Mouse (Mus musculus) midbrain, embryonic 12.5 days (tissue): Measurements from ENCODE around the gene Heyl. TPM values are rescaled to one million over a fixed set of nuclear protein-coding genes. Genes with fewer than 3 reads are reported as not detected.

Experiments used
- ATAC-seq: fragments of 200-750 bp; cut with Nextera tagmentation; 2 replicates; pipeline ENCODE4 v1.8.0; 2017; ENCODE audit warnings: low read depth, moderate TSS enrichment, moderate library complexity; ENCODE audit not compliant: low FRiP score
- H3K27ac ChIP-seq: fragments of 300-500 bp; sonication (generic); replicated peaks from 2 replicates; pipeline ENCODE4 v1.5.1; 2016; ENCODE audit warnings: mild to moderate bottlenecking
- H3K27me3 ChIP-seq: fragments of 300-500 bp; sonication (generic); 2 replicates; pipeline ENCODE4 v1.6.1; 2016; ENCODE audit warnings: mild to moderate bottlenecking
- H3K36me3 ChIP-seq: fragments of 300-500 bp; sonication (generic); 2 replicates; pipeline ENCODE4 v1.6.1; 2016
- H3K4me1 ChIP-seq: fragments of 300-500 bp; sonication (generic); 2 replicates; pipeline ENCODE4 v1.6.1; 2016
- H3K4me2 ChIP-seq: fragments of 300-500 bp; sonication (generic); replicated peaks from 2 replicates; pipeline ENCODE4 v1.6.1; 2016; ENCODE audit warnings: mild to moderate bottlenecking, moderate library complexity
- H3K4me3 ChIP-seq: fragments of 300-500 bp; sonication (generic); 2 replicates; pipeline ENCODE4 v1.5.1; 2016; ENCODE audit warnings: mild to moderate bottlenecking
- H3K9ac ChIP-seq: fragments of 300-500 bp; sonication (generic); replicated peaks from 2 replicates; pipeline ENCODE4 v1.6.1; 2016; ENCODE audit warnings: mild to moderate bottlenecking, moderate library complexity
- H3K9me3 ChIP-seq: fragments of 300-500 bp; sonication (generic); 2 replicates; pipeline ENCODE4 v1.6.1; 2016; ENCODE audit warnings: mild to moderate bottlenecking
- WGBS: fragments of 180-500 bp; shearing (Covaris S2); methylation state at CpG from one replicate; pipeline ENCODE4 v1.1.7; 2016; 5-methylcytosine and 5-hydroxymethylcytosine counted together
- polyA plus RNA-seq: library from polyadenylated mRNA; unstranded; fragments of >200 nt; fragmentation: Nextera tagmentation; extraction: Ambion mirVana; gene quantifications from 2 replicates; pipeline ENCODE4 v1.2.1, GENCODE M21; 2016

The Heyl gene
- 7.4 and 8.0 TPM in 2 replicates for polyA plus RNA-seq

DNA sequence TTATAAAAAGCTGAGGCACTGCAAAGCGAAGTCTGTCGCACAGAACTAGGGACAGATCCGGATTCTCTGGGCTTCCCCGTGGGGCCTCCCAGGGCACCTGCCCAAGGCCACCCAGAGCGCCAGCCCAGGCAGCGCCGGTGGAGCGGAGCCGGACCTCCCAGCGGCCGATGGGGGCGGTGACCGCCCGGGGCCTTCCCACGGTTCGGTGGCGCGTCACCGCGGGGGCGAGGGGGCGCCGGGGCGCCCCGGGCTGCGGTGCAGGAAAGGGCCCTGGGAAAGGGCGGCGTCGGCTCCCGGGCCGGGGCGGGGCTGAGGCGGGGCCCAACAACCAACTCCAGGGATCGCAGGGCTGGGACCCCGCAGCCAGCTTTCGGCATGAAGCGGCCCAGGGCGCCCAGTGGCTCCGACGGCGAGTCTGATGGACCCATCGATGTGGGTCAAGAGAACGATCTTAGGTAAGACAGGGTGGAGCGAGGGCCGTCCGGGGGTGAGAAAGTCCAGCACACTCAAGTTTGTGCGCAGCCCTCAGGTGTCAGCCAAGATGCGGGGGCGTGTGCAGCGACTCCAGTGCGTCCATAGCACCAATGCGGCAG is at the start of gene Heyl:
Heyl (plus strand) TSS at position 65 of the 593 bp plus-strand sequence.
- 3% methylated on average over 48 of the region's 52 CpGs for WGBS
- ATAC-seq: peak; percentile 58
- Histone ChIP-seq H3K9ac (peak within 1 kb of the TSS; percentile 50), H3K4me3 (peak within 1 kb of the TSS; percentile 48), H3K27ac (no peak within 1 kb of the TSS), H3K4me2 (peak within 1 kb of the TSS; percentile 84), H3K4me1 (peaks cover 15% of the 10 kb centered on the region), H3K36me3 (no peaks in the 10 kb centered on the region), H3K9me3 (no peaks in the 10 kb centered on the region; the same call in 1 of the 2 replicates), H3K27me3 (peaks cover 74% of the 10 kb centered on the region)

DNA sequence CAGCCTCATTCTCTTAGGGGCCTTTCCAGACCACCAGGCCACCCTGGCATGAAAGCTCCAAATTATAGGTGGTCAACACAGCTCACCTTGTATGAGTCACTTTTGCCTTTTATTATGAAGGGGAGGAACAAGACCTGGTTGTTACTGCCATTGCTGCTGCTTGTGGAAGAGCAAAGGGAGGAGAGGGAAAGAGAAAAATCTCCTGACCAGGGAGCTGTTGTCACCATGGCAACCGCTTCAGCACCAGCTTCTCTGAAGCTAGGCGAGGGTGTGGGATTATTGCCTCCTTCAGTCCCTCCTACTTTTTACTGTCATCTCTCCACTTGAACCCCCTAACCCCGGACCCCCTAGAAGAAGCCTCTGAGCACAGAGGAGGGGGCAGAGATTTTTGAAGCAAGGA is 48.5 kb upstream of the Heyl start:
- Histone ChIP-seq H3K36me3 (no peaks in the 10 kb centered on the region), H3K9me3 (no peaks in the 10 kb centered on the region), H3K4me3 (no peak overlapping the region), H3K4me2 (no peak overlapping the region), H3K27ac (no peak overlapping the region), H3K9ac (no peak overlapping the region), H3K4me1 (peaks cover 12% of the 10 kb centered on the region), H3K27me3 (peaks cover 85% of the 10 kb centered on the region)
- WGBS: 39% methylated on average over 3 of the region's 3 CpGs
- no peak for ATAC-seq

DNA sequence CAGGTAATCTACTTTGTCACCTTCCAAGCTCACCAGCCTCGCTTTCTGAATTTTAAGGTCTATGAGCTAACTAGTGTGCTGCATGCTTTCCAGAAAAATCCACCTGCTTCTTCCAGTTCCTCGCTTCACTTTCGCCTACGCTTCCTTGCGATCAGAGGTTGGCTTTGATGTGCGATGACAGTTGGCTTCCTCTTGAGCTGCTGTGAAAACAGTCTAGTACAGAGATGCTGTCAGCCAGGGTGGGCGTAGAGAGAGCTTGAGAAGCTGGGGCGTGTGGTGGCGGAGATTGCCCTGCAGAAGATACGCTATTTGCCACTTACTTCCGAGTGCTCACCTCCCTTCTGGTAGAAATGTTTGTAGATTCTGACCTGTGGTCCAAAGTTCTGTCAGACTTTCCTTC is 41.0 kb upstream of the Heyl start:
- Histone ChIP-seq H3K36me3 (no peaks in the 10 kb centered on the region), H3K9me3 (no peaks in the 10 kb centered on the region), H3K27me3 (peaks cover 31% of the 10 kb centered on the region), H3K4me1 (no peaks in the 10 kb centered on the region), H3K4me3 (no peak overlapping the region), H3K27ac (no peak overlapping the region), H3K9ac (no peak overlapping the region), H3K4me2 (no peak overlapping the region)
- no peak for ATAC-seq
- 85% methylated on average over 11 of the region's 11 CpGs for WGBS

DNA sequence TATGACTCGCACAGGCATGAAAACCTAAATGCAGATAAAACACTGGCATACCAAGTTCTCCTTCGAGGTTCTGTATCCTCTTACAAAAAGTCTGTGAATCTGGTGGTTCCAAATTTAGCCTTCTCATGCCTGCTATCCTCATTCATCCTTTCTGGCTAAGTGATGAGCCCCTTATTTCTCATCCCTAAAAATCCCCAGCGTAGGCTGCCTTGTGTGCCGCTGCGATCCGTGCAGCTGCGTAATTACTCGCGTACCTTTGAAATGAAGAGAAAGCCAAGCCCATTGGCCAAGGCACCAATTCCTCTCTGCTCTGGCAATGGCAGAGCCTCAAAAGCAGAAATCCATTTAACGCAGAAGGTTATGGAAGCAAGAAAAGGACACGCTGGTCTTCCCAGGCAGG is 39.6 kb upstream of the Heyl start:
- Histone ChIP-seq H3K36me3 (no peaks in the 10 kb centered on the region), H3K9ac (0 out of 2 replicates have a peak overlapping the region, but pooled peaks have one; percentile 20), H3K4me3 (no peak overlapping the region), H3K9me3 (no peaks in the 10 kb centered on the region), H3K27ac (no peak overlapping the region), H3K27me3 (peaks cover 24% of the 10 kb centered on the region), H3K4me2 (no peak overlapping the region), H3K4me1 (no peaks in the 10 kb centered on the region)
- no peak for ATAC-seq
- 92% methylated on average over 11 of the region's 11 CpGs for WGBS

DNA sequence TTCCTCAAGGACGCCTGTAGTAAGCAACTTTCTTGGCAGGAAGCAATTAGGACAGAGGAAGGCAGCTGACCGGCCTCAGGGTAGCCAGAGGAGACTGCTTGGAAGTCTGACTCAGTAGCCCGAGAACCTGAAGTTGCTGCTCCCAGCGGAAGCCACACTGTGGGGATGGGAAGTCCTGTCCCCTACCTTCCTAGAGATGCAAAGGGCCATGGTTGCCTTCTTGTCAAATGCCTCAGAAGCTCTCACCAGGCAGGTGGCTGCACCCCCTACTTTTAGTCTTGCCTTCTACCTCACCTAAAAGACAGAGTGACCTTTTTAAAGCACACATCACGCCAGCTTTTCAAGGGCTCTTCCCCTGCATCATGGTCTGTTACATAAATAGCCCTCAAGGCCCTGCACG is 36.7 kb upstream of the Heyl start:
- H3K4me1 ChIP-seq: peaks cover 10% of the 10 kb centered on the region
- H3K9ac ChIP-seq: no peak overlapping the region
- H3K36me3 ChIP-seq: no peaks in the 10 kb centered on the region
- no peaks in the 10 kb centered on the region for H3K9me3 ChIP-seq
- no peak for ATAC-seq
- peaks cover 41% of the 10 kb centered on the region for H3K27me3 ChIP-seq
- 66% methylated on average over 6 of the region's 6 CpGs for WGBS
- H3K4me2 ChIP-seq: no peak overlapping the region
- H3K4me3 ChIP-seq: no peak overlapping the region
- H3K27ac ChIP-seq: no peak overlapping the region

DNA sequence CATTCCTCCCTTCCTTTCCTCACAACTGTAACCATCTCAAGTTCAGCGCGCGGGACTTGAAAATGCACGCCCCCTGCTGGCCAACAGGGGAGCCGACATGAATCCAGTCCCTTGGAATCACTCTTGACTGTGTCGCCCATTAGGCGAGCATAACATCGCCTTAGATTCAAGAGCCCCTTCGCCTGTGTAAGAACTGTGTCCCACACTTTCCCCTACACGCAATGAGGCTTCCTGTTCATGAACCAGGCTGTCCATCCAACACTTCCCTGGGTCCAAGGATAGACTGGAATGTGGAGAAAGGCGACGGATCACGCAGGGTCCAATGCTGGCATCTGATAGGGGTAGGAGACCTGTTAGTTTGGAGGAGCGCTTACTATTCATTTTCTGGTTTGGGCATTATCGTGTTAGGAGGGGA is 32.6 kb upstream of the Heyl start:
- H3K9me3 ChIP-seq: no peaks in the 10 kb centered on the region
- peaks cover 60% of the 10 kb centered on the region for H3K27me3 ChIP-seq
- 2% methylated on average over 15 of the region's 15 CpGs for WGBS

DNA sequence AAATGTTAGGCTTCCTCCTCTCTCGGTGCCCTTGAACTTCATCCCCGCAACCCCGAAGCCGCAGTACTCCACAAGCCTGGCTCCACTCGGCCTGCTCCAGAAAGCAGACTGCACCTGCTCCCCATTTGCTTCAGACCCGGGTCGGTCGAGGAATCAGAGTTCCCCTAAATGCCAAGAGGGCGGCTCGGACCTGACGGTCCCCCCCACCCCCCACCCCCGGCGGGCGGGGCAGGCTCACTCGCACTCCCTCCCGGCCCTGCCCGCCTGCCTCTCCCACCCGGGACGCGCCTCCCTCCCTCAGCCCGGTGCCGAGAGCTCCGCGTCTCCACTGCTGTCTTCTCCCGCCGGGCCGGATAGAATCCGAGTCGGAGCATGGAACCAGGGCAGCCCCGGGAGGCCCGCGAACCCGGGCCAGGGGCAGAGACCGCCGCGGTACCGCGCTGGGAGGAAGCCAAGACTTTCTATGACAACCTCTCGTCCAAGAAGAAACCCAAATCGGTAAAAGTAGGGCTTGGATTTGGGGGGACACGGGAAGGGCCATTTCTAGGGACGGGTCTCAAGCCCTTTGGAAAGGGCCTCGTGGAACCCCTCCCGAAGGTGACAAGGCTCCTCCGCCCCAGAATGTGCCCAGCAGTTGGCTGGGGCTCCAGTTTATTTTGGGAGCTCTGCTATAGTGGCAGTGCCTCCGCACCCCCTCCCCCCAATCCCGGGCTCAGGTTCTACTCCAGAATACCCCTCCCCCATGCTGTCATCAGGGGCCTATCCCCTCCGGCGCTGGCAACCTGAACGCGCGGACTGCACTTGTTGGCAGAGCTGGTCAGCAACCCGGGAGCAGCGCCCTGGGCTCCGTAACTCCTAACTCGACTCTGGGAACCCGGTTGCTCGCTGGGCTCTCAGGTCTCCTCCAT is 31.9 kb upstream of the Heyl start, which contains the start of gene Nt5c1a:
Nt5c1a (plus strand) TSS at position 319 of the 908 bp plus-strand sequence.
- H3K27ac ChIP-seq: no peak within 1 kb of the TSS
- H3K4me3 ChIP-seq: peak within 1 kb of the TSS; percentile 46
- peaks cover 55% of the 10 kb centered on the region for H3K27me3 ChIP-seq

More for the DNA sequence above, 32.6 kb upstream of the Heyl start:
- Histone ChIP-seq H3K27ac (no peak overlapping the region), H3K4me3 (peak overlapping the region; percentile 46), H3K9ac (peak overlapping the region; percentile 59), H3K4me2 (peak overlapping the region; percentile 85), H3K36me3 (no peaks in the 10 kb centered on the region), H3K4me1 (peaks cover 14% of the 10 kb centered on the region)
- peak; percentile 58 for ATAC-seq

DNA sequence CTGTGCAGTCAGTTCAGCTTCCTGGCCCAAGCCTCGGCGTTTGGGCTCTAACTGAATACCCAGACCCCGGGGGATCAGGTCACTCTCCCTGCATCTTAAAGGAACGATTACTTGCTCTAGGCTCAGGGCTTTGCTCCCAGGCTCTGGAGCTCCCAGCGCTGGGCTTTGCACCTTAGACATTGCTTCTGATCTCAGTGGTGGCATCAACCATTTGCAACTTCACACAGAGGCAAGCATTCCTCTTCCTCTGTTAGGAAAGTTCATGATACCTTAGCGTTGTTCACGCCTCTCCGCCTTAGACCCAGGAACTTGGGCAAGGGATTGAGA is 31.3 kb upstream of the Heyl start:
- peak overlapping the region; percentile 46 for H3K4me3 ChIP-seq
- WGBS: 10% methylated on average over 8 of the region's 8 CpGs
- peaks cover 53% of the 10 kb centered on the region for H3K27me3 ChIP-seq
- H3K36me3 ChIP-seq: no peaks in the 10 kb centered on the region
- 0 out of 2 replicates have a peak overlapping the region, but pooled peaks have one; percentile 59 for H3K9ac ChIP-seq
- H3K9me3 ChIP-seq: no peaks in the 10 kb centered on the region
- peaks cover 14% of the 10 kb centered on the region for H3K4me1 ChIP-seq
- no peak for ATAC-seq
- H3K4me2 ChIP-seq: peak overlapping the region; percentile 85
- no peak overlapping the region for H3K27ac ChIP-seq

More for the DNA sequence above, 31.9 kb upstream of the Heyl start, which contains the start of gene Nt5c1a:
- Histone ChIP-seq H3K4me1 (peaks cover 14% of the 10 kb centered on the region), H3K9me3 (no peaks in the 10 kb centered on the region), H3K36me3 (no peaks in the 10 kb centered on the region), H3K4me2 (peak within 1 kb of the TSS; percentile 85), H3K9ac (peak within 1 kb of the TSS; percentile 59)
- ATAC-seq: peak; percentile 65
- WGBS: under 1% methylated on average over 55 of the region's 58 CpGs

DNA sequence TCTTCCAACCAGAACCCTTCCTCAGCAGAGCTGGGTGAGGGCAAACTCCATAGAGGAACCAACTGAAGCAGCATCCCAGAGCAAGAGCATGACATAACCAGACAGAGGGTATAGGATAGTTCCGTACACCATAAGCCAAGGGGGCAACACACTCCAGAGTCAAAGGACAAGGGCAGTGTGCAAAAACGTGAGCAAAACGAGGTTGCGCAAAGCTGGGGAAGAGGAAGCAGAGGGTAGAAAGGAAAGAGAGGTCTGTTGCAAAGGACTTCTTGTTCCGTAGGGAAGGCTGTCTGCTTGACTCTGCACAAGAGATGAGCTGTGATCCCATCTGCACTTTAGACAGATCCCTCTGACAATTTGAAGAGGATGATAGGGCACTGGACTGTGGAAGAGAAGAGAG is 26.0 kb upstream of the Heyl start:
- Histone ChIP-seq H3K9me3 (no peaks in the 10 kb centered on the region), H3K27ac (no peak overlapping the region), H3K36me3 (no peaks in the 10 kb centered on the region), H3K27me3 (peaks cover 32% of the 10 kb centered on the region), H3K9ac (no peak overlapping the region), H3K4me3 (no peak overlapping the region), H3K4me1 (peaks cover 2% of the 10 kb centered on the region; the same call in 1 of the 2 replicates), H3K4me2 (no peak overlapping the region)
- ATAC-seq: no peak
- WGBS: 80% methylated on average over 5 of the region's 5 CpGs

DNA sequence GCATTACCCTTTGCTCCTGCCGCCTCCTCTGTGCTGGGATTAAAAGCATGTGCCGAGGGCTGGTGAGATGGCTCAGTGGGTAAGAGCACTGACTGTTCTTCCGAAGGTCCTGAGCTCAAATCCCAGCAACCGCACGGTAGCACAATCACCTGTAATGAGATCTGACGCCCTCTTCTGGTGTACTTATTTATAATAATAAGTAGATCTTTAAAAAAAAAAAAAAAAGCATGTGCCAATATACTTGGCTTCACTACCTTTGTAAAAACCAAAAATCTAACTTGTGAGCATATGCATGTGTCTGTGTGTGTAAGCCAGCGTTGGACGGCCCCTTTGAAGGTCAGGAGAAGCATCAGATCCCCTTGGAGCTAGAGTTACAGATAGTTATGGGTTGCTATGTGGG is 22.4 kb upstream of the Heyl start:
- H3K4me3 ChIP-seq: no peak overlapping the region
- peaks cover 18% of the 10 kb centered on the region for H3K27me3 ChIP-seq
- H3K4me1 ChIP-seq: peaks cover 9% of the 10 kb centered on the region; the same call in 1 of the 2 replicates
- no peak for ATAC-seq
- WGBS: 49% methylated on average over 8 of the region's 8 CpGs
- H3K27ac ChIP-seq: no peak overlapping the region
- H3K36me3 ChIP-seq: no peaks in the 10 kb centered on the region
- no peak overlapping the region for H3K4me2 ChIP-seq
- H3K9ac ChIP-seq: no peak overlapping the region
- no peaks in the 10 kb centered on the region for H3K9me3 ChIP-seq

DNA sequence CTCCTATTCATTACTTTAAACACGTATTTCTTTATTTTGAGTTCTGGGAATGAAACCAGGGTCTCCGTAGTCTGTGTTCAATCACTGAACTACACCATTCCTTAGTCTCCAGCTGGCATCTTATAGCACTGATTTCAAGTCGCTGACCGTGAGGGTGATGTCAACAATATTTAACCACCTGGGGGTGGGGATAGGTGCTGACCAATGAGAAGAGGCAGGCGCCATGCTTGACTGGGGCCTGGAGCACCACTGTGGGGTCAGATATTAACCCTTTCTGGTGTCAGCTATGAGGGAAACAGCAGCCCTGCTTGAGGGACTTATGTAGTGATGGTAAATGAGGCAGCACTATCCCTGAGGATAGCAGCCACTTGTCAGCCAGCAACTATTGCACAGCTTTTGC is 21.9 kb upstream of the Heyl start:
- ATAC-seq: no peak
- H3K36me3 ChIP-seq: no peaks in the 10 kb centered on the region
- H3K9ac ChIP-seq: no peak overlapping the region
- no peak overlapping the region for H3K27ac ChIP-seq
- H3K4me1 ChIP-seq: peaks cover 9% of the 10 kb centered on the region; the same call in 1 of the 2 replicates
- peaks cover 18% of the 10 kb centered on the region for H3K27me3 ChIP-seq
- no peak overlapping the region for H3K4me3 ChIP-seq
- WGBS: 73% methylated on average over 5 of the region's 5 CpGs
- H3K9me3 ChIP-seq: no peaks in the 10 kb centered on the region
- H3K4me2 ChIP-seq: no peak overlapping the region

DNA sequence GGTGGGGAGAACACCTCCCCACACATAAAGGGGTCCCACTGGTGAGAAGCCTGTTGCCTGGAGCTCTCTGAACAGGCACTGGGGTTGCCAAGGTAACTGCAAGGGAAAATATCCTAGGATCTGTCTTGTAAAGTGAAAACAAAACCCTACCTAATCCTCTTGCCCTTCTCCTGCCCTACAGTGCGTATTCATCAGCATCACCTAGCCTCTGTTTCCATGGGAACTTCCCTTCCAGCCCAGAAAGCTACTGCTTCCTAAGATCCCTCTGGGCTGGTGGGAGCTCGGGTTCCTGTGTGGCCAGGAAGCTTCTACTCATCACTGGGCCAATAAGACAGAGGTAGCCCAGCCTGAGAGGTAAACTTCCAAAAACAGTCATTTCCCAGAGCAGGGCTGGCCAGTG is 21.0 kb upstream of the Heyl start:
- 17% methylated on average over 2 of the region's 2 CpGs for WGBS
- Histone ChIP-seq H3K4me1 (peaks cover 9% of the 10 kb centered on the region; the same call in 1 of the 2 replicates), H3K4me2 (no peak overlapping the region), H3K9ac (no peak overlapping the region), H3K36me3 (no peaks in the 10 kb centered on the region), H3K9me3 (no peaks in the 10 kb centered on the region), H3K27me3 (peaks cover 18% of the 10 kb centered on the region), H3K4me3 (no peak overlapping the region), H3K27ac (no peak overlapping the region)
- ATAC-seq: no peak
